Mouse (Mus musculus): ENCODE results near the gene Ctrl.
"Not testable (repeated sequence)": the region's sequence is repeated elsewhere in the genome, so short reads cannot be mapped to it uniquely, and the experiment has no call there.

Ctrl gene

DNA sequence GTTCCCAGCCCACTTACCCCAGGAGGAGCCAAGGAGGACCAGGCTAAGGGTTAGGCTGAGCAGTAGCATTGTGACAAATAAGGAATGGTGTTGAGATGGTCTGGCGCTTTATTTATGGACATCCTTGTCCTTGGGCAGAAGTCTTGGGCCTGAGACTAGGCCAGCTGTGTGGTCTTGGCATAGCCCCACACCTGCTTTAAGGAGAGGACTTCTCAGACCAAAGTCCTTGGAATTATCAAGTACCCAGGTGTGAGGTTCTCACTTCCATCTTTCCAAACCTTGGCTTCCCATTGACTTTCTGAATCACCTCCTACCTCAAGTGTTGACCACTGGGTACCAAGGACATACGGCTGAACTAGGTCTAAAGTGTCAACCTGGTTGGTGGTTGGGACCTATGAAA is at the start of gene Ctrl:
Gene Ctrl, minus strand, starts transcription at position 101 of the 400 bp plus-strand sequence.
- no peak for DNase-seq

GRCm38 (mm10) chr8:105983406-105983805 is 49.7 kb upstream of the Ctrl start:
- DNase-seq = not testable (repeated sequence)

DNA sequence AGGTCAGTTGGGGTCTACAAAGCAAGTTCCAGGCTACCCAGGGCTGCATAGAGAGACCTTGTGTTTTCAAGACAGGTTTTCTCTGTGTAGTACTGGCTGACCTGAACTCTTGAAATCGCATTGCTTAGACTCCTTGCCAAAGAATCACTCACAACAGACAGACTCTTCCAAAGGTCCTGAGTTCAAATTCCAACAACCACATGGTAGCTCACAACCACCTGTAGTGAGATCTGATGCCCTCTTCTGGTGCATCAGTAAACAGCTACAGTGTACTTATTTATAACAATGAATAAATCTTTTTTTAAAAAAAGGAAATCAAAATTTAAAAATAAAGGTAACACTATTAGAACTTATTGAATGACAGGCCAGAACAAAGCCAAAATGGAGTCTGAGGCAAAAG is 47.5 kb upstream of the Ctrl start:
- DNase-seq = no peak

DNA sequence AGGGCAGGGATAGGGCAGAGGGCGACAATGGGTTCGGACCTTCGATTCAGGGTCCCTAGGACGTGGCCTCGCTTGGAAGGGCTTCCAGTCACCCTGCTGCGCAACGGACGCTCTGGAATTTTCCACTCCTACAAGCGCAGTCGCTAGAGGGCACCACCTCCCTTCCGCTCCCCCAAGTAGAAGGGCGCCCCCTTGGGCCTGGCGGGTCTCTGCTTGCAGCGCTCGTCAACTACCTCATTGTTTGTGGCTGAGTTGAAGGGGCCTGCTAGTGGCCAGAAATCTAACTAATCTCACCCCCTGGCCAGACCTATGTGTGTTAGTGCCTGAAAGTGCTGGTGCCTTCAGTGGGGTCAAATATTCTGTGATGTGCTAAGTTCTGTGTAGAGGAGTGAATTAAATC is 45.7 kb upstream of the Ctrl start, which contains the start of gene Dpep3:
Gene Dpep3, minus strand, starts transcription at position 105 of the 400 bp plus-strand sequence.
- no peak for DNase-seq

DNA sequence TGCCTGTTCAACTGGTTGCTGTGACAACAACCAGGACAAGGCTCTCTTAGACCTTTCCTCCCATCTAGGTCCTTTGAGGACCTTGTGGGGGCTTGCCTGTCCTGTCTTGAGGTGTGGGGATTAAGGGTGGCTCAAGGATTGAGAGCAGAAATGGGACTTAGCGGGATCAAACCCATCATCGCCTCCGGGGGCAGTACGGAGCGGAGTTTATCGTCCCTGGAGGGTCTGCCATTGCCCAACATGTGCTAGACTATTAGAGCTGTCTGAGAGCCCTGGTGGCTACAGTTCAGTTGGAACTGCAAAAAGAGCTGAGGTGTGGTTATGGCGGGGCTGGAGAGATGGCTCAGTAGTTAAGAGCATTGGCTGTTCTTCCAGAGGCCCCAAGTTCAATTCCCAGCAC is 41.7 kb upstream of the Ctrl start:
- no peak for DNase-seq

DNA sequence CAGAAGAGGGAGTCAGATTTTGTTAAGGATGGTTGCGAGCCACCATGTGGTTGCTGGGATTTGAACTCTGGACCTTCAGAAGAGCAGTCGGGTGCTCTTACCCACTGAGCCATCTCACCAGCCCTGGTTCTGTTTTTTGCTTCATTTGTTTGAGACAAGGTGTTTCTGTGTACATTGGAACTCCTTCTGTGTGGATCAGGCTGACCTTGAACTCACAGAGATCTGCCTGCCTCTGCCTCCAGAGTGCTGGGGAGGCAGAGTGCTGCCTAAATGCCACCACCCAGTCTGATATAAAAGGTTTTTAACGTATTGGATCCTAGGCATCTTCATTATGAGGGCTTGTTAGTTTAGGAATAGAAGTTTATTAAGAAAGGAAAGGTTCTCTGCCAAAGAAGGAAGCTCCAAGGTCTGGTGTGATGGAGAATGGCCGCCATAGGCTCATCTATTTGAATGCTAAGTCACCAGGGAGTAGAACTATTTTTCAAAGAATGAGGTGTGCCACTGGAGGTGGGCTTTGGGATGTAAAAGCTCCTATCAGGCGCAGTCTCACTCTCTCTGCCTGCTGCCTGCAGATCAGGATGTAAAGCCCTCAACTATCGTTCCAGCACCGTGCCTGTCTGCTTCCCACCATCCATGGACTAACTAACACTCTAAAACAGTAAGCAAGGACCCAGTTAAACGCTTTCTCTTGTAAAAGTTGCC is 37.5 kb upstream of the Ctrl start:
- DNase-seq = no peak

- DNase-seq = no peak
Observed at GRCm38 (mm10) chr8:105969367-105969766, 35.7 kb upstream of the Ctrl start.

DNA sequence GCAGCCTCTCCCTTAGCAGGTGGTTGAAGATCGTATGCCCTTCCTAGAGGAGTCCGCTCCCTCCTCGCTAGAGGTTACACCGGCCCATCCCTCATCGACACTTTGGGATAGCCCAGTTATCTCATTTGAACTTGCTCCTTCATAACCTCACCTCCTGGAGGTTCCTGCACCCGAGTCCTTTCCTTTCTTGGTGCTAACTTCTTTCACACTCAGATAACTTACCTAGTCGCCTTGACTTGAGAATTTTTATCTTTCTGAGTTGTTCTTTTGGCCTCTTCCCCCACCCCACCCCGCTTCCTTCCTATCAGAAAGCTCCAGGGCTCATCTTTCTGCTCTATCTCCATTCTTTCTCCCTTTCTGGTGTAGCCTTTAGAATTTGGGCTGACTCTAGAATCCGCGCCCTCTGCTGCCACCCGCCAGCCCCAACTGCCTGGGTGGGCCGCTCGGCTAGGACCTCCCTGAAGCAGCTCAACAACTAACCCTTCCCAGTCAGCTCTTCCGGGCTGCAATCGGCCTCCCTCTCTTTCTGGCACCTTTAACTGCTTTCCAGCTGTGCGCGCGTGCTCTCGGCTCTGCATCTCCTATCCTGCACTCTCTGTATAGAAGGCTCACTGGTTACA is 33.1 kb upstream of the Ctrl start:
- no peak for DNase-seq

- DNase-seq = no peak
Observed at GRCm38 (mm10) chr8:105965905-105966341, 32.3 kb upstream of the Ctrl start, which contains the start of gene Slc12a4. Gene Slc12a4, minus strand, starts transcription at chr8:105966097.

GRCm38 (mm10) chr8:105965266-105965904 is 31.7 kb upstream of the Ctrl start:
- no peak for DNase-seq

GRCm38 (mm10) chr8:105964506-105965265 is 31.0 kb upstream of the Ctrl start:
- no peak for DNase-seq

DNA sequence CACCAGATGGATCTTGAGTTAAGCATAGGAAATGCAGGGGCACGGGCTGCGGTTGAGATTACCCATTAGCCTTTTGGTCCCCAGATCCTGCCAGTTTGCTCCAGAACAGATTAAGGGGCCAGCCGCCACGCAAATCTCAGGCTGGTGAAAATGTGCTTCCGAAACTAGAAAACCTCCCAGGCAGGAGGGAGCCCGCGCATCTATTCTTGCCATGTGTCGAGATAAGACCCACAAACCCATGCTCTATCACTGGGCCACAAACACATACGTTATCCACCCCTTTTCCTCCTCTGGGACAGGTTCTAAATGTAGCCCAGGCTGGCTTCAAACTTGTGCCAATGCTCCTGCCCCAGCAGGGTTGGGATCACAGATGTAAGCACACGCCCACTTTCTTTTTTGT is 27.9 kb upstream of the Ctrl start:
- no peak for DNase-seq

DNA sequence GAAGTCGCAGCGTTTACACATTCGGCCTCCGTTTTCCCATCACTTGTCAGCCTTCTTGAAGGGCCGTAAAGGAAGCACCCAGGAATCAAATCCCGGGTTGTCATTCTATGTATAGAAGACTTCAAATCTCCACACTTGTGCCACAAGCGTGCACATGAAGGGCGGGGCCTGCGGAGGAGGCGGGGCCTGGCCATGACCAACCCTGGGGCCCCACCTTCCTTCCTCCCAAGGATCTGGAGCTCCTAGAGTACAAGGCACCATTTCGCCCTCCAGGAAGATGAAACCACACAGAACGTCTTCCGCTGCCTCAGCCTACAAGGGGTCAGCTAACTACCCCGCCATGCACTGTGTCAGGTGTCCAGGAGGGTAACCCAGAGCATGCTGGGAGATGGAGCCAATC is 27.4 kb upstream of the Ctrl start:
- DNase-seq = no peak

DNA sequence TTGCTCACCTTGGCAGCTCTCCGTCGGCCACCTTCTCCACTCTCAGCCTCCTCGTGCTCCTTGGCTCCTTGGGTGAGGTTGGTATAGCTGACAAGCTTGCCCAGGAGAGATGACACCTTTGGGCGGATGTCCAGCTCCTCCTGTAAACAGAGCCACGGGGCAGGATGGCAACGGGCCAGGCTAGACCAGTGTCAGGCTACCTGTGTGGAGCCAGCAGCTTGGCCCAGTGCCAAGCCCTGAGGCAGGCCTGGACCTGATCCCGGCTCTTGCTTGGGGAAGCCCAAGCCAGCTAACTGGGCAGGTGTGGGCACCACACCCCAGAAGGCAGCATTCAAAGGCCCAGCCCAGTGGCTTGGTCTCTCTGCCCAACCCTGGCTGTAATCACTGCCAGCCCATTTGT is 25.7 kb upstream of the Ctrl start:
- DNase-seq = peak; percentile 73

DNA sequence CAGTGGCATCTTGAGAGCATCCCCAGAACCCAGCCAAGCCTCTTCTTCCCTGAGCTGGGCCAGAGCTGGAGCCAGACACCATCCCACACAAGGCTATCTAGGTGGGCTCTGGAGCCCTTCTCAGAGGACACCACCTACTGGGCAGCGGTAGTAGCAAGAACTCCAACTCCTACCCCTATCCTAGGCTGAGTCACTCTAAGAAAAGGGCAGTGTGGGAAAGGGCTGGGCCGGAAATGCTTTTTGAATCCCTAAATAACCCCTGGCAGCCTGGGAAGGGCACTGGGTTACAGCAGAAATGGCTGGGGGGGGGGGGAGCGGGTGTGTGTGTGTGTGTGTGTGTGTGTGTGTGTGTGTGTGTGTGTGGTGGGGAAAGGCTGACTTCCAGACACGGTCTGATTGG is 24.2 kb upstream of the Ctrl start:
- no peak for DNase-seq

GRCm38 (mm10) chr8:105956556-105956955 is 22.9 kb upstream of the Ctrl start:
- no peak for DNase-seq

DNA sequence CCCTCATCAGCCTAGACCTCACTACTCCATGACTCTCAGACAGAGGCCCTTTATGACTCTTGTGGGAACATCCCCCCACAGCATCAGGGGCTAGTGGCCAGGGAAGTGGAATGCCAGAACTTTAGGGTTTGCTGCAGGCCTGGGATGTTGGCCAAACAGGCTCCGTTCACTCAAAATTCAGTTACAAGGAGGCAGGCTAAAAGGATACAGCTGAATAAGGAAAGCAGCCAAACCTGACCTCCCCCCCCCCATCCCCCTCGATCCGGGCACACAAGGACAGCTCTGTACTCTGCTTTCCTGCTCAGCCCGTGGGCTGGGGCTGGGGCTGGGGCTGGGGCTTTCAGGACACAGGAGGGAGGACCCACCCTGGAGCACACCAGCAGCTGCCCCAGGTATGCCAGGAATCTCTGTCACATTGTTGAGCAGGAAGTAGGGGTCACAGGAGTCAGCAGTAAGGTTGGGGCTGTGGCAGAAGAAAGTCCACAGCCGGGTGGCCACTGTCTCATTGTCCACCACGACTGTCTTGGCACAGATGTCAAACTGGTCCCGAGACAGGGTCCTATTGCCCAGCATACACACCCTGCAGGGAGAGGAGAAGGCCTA is 17.5 kb upstream of the Ctrl start:
- no peak for DNase-seq

GRCm38 (mm10) chr8:105949350-105949749 is 15.7 kb upstream of the Ctrl start:
- DNase-seq = no peak

- no peak for DNase-seq
Observed at GRCm38 (mm10) chr8:105943321-105943739, 9.7 kb upstream of the Ctrl start, which contains the start of gene Lcat. Gene Lcat, minus strand, starts transcription at chr8:105943382.

DNA sequence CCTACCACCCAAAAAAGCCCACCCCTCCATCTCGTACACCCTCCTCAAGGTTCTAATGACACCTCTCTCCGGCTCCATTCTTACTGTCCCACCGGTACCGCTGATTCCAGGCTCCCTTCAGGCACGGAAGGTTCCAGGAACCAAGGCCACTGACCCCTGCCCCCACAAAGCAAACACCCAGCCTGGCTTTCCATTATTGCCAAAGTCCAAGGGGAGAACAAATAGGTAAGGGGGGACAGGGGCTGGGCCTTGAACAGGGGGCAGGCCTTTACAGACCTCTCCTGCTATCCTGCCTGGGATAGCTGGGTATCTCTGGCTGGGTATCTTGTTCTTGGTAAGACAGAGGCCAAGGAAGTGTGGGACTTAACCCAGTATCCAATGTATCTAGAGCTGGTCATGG is 8.9 kb upstream of the Ctrl start:
- no peak for DNase-seq

GRCm38 (mm10) chr8:105942026-105942425 is 8.4 kb upstream of the Ctrl start:
- no peak for DNase-seq

DNA sequence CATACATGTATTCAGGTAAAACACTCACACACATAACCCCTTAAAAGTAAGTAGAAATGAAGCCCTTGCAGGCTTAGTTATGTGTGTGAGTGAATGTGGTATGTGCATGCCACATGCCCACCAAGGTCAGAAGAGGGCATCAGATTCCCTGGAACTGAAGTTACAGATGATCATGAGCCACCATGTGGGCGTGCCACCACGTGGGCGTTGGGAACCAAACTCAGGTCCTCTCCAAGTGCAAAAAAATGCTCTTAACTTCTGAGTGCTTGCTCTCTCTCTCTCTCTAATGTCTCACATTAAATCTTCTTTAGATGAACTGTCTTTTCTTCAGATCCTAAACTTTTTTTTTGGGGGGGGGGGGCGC is 4.6 kb upstream of the Ctrl start, which contains the start of gene Psmb10:
Gene Psmb10, minus strand, starts transcription at position 139 of the 364 bp plus-strand sequence.
- no peak for DNase-seq

All from cerebellum, adult 11 months (tissue).